Mouse (Mus musculus): ENCODE data around the gene Sept4.

DNA sequence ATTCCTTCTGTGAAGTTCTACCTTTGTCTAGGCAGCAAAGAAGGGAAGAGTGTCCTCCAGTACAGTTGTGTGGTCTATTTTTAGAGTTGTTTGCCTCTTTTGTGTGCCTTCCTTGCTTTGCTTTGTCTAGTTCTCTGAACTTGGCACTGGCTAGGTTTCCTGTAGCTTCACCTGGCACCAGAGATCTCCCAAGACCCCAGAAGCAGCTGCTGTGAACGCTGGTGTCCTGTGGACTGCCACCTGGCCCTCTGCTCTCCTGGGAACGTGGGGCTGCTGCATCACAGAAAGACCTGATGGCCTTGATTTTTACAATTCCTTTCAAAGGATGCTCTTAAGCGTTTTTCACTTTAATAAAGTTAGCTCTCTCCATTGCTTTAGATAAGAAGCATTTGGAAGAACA lies 25.8 kb upstream of the Sept4 start:
- TF ChIP-seq CTCF (IDR thresholded peaks at IDR 0.05; ENCODE audit: low read depth) (no peak), EP300 (IDR thresholded peaks at IDR 0.05; ENCODE audit: low read depth) (no peak)
